Mouse (Mus musculus) left cerebral cortex, adult 8-10 months (tissue): ENCODE measurements at regions not wholly inside any gene's neighbourhood (a gene's known extent, or its start where the extent isn't known, plus 50 kb on each side); places are given as distances from the start of the nearest gene placed in this dataset.

Experiments
- DNase-seq, 2 experiments: peaks; one replicate each; pipeline ENCODE4 v3.0.0; 2022; ENCODE audit warnings: low spot score in 2 of 2

DNA sequence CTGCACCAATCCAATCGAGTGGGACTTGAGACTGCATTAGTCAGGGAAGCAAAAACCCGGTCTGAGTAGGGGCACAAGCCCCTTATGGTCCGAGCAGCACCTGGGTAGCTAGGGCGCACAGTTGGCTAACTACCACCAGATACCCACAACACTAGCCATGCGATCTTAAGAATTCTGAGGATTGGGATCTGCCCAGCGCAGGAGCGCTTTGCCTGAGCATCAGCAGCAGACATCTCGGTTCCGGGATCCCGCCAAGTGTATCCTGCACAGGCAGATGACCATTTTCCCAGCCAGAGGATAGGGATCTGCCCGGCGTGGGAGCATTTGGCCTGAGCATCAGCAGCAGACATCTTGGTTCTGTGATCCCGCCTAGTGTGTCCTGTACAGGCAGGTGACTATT is 61.7 kb downstream of the Gm7951 start:
- DNase-seq, result peak; percentile 1 to 5
